Mouse (Mus musculus): ENCODE measurements around the gene Adamts5. TPM values are rescaled to one million over a fixed set of nuclear protein-coding genes. Genes with fewer than 3 reads are reported as not detected.

Gene Adamts5
- polyA plus RNA-seq, 1 experiment = 0.55 TPM

- no peaks in the 10 kb centered on the region for H3K27me3 ChIP-seq (ENCODE audit: control insufficient read depth, insufficient read depth, low read length)
- DNase-seq = no peak
- no peak overlapping the region for H3K27ac ChIP-seq (ENCODE audit: control insufficient read depth, insufficient read depth, low read length)
- no peak for TF ChIP-seq POLR2A (IDR thresholded peaks at IDR 0.05; ENCODE audit: control insufficient read depth, extremely low read depth, insufficient read depth, low read length, poor library complexity)
- no peak for TF ChIP-seq CTCF (IDR thresholded peaks at IDR 0.05; ENCODE audit: borderline replicate concordance, control insufficient read depth, extremely low read depth, insufficient read depth, low read length, poor library complexity)
- 28% methylated on average over 4 of the region's 4 CpGs for WGBS
- H3K4me3 ChIP-seq (ENCODE audit: control insufficient read depth, insufficient read depth, low read length) = no peak overlapping the region
- no peaks in the 10 kb centered on the region for H3K36me3 ChIP-seq (ENCODE audit: control insufficient read depth, insufficient read depth, low read length)
- no peaks in the 10 kb centered on the region for H3K4me1 ChIP-seq (replicated peaks; ENCODE audit: control insufficient read depth, insufficient read depth, low read length)
Measured at GRCm38 (mm10) chr16:85864691-85865389, 36.8 kb downstream of the Adamts5 start.

GRCm38 (mm10) chr16:85854505-85854904 lies 47.1 kb downstream of the Adamts5 start:
- 93% methylated on average over 5 of the region's 5 CpGs for WGBS
- Histone ChIP-seq H3K27ac (ENCODE audit: control insufficient read depth, insufficient read depth, low read length) (no peak overlapping the region), H3K4me3 (ENCODE audit: control insufficient read depth, insufficient read depth, low read length) (no peak overlapping the region), H3K36me3 (ENCODE audit: control insufficient read depth, insufficient read depth, low read length) (no peaks in the 10 kb centered on the region), H3K4me1 (replicated peaks; ENCODE audit: control insufficient read depth, insufficient read depth, low read length) (no peaks in the 10 kb centered on the region), H3K27me3 (ENCODE audit: control insufficient read depth, insufficient read depth, low read length) (no peaks in the 10 kb centered on the region)
- no peak for TF ChIP-seq CTCF (IDR thresholded peaks at IDR 0.05; ENCODE audit: borderline replicate concordance, control insufficient read depth, extremely low read depth, insufficient read depth, low read length, poor library complexity)
- TF ChIP-seq POLR2A (IDR thresholded peaks at IDR 0.05; ENCODE audit: control insufficient read depth, extremely low read depth, insufficient read depth, low read length, poor library complexity) = no peak
- no peak for DNase-seq

GRCm38 (mm10) chr16:85827066-85827465 lies 74.6 kb downstream of the Adamts5 start:
- Histone ChIP-seq H3K4me3 (ENCODE audit: control insufficient read depth, insufficient read depth, low read length) (no peak overlapping the region), H3K27ac (ENCODE audit: control insufficient read depth, insufficient read depth, low read length) (no peak overlapping the region), H3K4me1 (replicated peaks; ENCODE audit: control insufficient read depth, insufficient read depth, low read length) (no peaks in the 10 kb centered on the region), H3K27me3 (ENCODE audit: control insufficient read depth, insufficient read depth, low read length) (no peaks in the 10 kb centered on the region), H3K36me3 (ENCODE audit: control insufficient read depth, insufficient read depth, low read length) (no peaks in the 10 kb centered on the region)
- no peak for DNase-seq
- TF ChIP-seq POLR2A (IDR thresholded peaks at IDR 0.05; ENCODE audit: control insufficient read depth, extremely low read depth, insufficient read depth, low read length, poor library complexity) (no peak), CTCF (IDR thresholded peaks at IDR 0.05; ENCODE audit: borderline replicate concordance, control insufficient read depth, extremely low read depth, insufficient read depth, low read length, poor library complexity) (no peak)
- 86% methylated on average over 3 of the region's 3 CpGs for WGBS

GRCm38 (mm10) chr16:85822330-85822916 lies 79.2 kb downstream of the Adamts5 start:
- Histone ChIP-seq H3K4me3 (ENCODE audit: control insufficient read depth, insufficient read depth, low read length) (no peak overlapping the region), H3K4me1 (replicated peaks; ENCODE audit: control insufficient read depth, insufficient read depth, low read length) (no peaks in the 10 kb centered on the region), H3K27me3 (ENCODE audit: control insufficient read depth, insufficient read depth, low read length) (no peaks in the 10 kb centered on the region), H3K36me3 (ENCODE audit: control insufficient read depth, insufficient read depth, low read length) (no peaks in the 10 kb centered on the region), H3K27ac (ENCODE audit: control insufficient read depth, insufficient read depth, low read length) (no peak overlapping the region)
- no peak for DNase-seq
- TF ChIP-seq POLR2A (IDR thresholded peaks at IDR 0.05; ENCODE audit: control insufficient read depth, extremely low read depth, insufficient read depth, low read length, poor library complexity) (no peak), CTCF (IDR thresholded peaks at IDR 0.05; ENCODE audit: borderline replicate concordance, control insufficient read depth, extremely low read depth, insufficient read depth, low read length, poor library complexity) (no peak)
- 75% methylated on average over 5 of the region's 5 CpGs for WGBS

GRCm38 (mm10) chr16:85819808-85820458 lies 81.7 kb downstream of the Adamts5 start:
- no peak overlapping the region for H3K27ac ChIP-seq (ENCODE audit: control insufficient read depth, insufficient read depth, low read length)
- WGBS = 50% methylated on average over 5 of the region's 5 CpGs
- no peaks in the 10 kb centered on the region for H3K27me3 ChIP-seq (ENCODE audit: control insufficient read depth, insufficient read depth, low read length)
- no peak overlapping the region for H3K4me3 ChIP-seq (ENCODE audit: control insufficient read depth, insufficient read depth, low read length)
- DNase-seq = no peak
- no peaks in the 10 kb centered on the region for H3K4me1 ChIP-seq (replicated peaks; ENCODE audit: control insufficient read depth, insufficient read depth, low read length)
- no peaks in the 10 kb centered on the region for H3K36me3 ChIP-seq (ENCODE audit: control insufficient read depth, insufficient read depth, low read length)
- no peak for TF ChIP-seq POLR2A (IDR thresholded peaks at IDR 0.05; ENCODE audit: control insufficient read depth, extremely low read depth, insufficient read depth, low read length, poor library complexity)
- no peak for TF ChIP-seq CTCF (IDR thresholded peaks at IDR 0.05; ENCODE audit: borderline replicate concordance, control insufficient read depth, extremely low read depth, insufficient read depth, low read length, poor library complexity)

GRCm38 (mm10) chr16:85814116-85814515 lies 87.5 kb downstream of the Adamts5 start:
- Histone ChIP-seq H3K4me1 (replicated peaks; ENCODE audit: control insufficient read depth, insufficient read depth, low read length) (no peaks in the 10 kb centered on the region), H3K27me3 (ENCODE audit: control insufficient read depth, insufficient read depth, low read length) (no peaks in the 10 kb centered on the region), H3K4me3 (ENCODE audit: control insufficient read depth, insufficient read depth, low read length) (no peak overlapping the region), H3K27ac (ENCODE audit: control insufficient read depth, insufficient read depth, low read length) (no peak overlapping the region), H3K36me3 (ENCODE audit: control insufficient read depth, insufficient read depth, low read length) (no peaks in the 10 kb centered on the region)
- DNase-seq = no peak
- 61% methylated on average over 2 of the region's 2 CpGs for WGBS
- no peak for TF ChIP-seq CTCF (IDR thresholded peaks at IDR 0.05; ENCODE audit: borderline replicate concordance, control insufficient read depth, extremely low read depth, insufficient read depth, low read length, poor library complexity)
- no peak for TF ChIP-seq POLR2A (IDR thresholded peaks at IDR 0.05; ENCODE audit: control insufficient read depth, extremely low read depth, insufficient read depth, low read length, poor library complexity)
